Mouse (Mus musculus): ENCODE results near the gene Vhl. TPM values are rescaled to one million over a fixed set of nuclear protein-coding genes. Genes with fewer than 3 reads are reported as not detected.

Vhl gene
- polyA plus RNA-seq, 1 experiment from 2014 or later, result 29.5 TPM

DNA sequence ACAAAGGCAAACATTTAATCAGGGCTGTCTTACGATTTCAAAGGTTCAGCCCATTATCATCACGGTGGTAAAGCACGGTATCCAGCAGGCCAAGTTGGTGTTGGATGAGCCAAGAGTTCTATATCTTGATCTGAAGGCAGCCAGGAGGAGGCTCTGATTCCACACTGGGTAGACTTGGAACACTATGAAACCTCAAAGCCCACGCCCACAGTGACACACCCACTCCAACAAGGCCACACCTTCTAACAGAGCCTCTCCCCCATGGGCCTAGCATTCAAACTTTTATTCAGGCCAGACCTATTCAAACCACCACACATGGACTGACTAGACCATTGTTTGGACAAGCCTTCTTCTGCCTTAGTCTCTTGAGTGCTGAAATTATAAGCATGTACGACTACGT lies 20.9 kb upstream of the Vhl start:
- H3K27me3 ChIP-seq, result no peaks in the 10 kb centered on the region
- CTCF ChIA-PET, result no interaction called here
- TF ChIP-seq CTCF (IDR thresholded peaks at IDR 0.05), result no peak
- ATAC-seq (no peak), DNase-seq (ENCODE audit: low read depth, low spot score) (no peak)
- POLR2A ChIA-PET, result no interaction called here
- in situ Hi-C loops (cut with MboI; ENCODE audit: low pct_unique_long_range_greater_than_20kb), result no loop called here

DNA sequence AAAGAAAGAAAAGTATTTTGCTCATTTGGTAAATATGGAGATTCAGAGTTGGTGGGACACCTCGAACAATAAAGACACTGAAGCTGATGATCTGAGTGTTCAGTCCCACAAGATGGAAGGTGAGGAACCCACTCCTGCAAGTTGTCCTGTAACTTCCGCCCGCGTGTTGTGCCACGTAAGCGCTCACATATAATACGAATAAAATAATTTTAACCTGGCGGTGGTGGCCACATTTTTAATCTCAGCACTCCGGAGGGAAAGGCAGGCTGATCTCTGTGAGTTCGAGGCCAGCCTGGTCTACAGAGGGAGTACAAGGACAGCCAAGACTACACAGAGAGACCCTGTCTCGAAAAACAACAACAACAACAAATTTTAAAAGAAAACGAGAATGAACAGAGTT lies 19.8 kb upstream of the Vhl start:
- in situ Hi-C loops (cut with MboI; ENCODE audit: low pct_unique_long_range_greater_than_20kb), result no loop called here
- ATAC-seq (no peak), DNase-seq (ENCODE audit: low read depth, low spot score) (no peak)
- TF ChIP-seq CTCF (IDR thresholded peaks at IDR 0.05), result no peak
- POLR2A ChIA-PET, result no interaction called here
- CTCF ChIA-PET, result interaction anchor here (0.8 to 0.9 kb wide), 2 partner anchors 11 to 66 kb away, joined by 3 to 5 read pairs; no protein-coding TSS in a partner anchor
- H3K27me3 ChIP-seq, result no peaks in the 10 kb centered on the region

DNA sequence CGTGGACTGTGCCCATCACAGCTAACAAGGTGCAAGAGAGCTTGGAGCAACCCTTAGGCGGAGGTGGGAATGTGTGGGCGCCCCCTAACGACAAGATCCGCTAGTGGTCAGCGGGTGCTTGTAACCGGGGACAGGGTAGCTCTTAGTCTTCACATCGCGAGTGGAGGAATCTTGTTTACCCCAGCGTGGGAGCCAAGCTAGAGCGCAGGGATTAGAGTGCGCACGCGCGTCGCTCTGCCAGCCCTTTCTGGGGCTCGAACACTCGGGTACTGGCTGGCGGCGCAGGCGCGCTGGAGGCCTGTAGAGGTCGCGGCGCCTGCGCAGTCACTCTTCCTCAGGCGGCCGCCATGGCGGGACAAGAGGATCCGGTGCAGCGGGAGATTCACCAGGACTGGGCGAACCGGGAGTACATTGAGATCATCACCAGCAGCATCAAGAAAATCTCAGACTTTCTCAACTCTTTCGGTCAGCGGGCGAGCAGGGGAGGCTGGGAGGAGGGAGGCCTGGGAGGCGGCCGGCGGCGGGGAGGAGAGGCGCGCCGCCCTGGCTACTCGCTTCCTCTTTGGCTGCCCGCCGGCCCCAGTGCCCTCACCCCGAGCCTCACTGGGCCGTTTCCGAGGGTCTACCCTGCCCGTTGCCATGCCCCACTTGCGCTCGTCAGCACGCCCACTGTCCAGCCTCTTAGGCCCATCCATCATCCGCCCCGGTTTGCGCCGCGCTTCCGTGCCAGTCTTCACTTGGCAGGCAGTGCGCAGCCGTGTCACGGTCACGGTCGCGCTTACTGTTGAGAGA lies 19.1 kb upstream of the Vhl start, which contains the start of gene Brk1:
Brk1 (plus strand) TSS at position 341 of the 792 bp plus-strand sequence.
- in situ Hi-C loops (cut with MboI; ENCODE audit: low pct_unique_long_range_greater_than_20kb), result no loop called here
- H3K27me3 ChIP-seq, result no peaks in the 10 kb centered on the region
- DNase-seq (ENCODE audit: low read depth, low spot score) (no peak), ATAC-seq (peak; percentile 58)
- TF ChIP-seq CTCF (IDR thresholded peaks at IDR 0.05), result peak; percentile 63
- CTCF ChIA-PET, result interaction anchor here (0.8 to 0.9 kb wide), 2 partner anchors 11 to 67 kb away, joined by 3 to 5 read pairs; no protein-coding TSS in a partner anchor
- POLR2A ChIA-PET, result no interaction called here

DNA sequence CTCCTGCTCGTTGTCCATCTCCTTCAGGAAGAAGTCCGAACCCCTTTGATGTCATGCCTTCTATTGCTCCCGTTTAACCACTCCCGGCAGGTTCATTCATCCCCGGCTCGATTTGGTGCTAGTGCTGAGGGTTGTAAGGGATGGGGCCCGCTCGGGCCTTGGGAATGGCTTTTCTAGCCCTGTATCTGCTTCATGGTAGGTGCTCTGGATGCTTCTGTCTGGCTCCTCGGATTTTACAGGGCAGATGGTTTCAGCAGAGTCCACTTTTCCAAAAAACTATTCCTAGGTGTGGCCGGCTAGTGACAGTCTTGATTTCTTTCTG lies 18.6 kb upstream of the Vhl start:
- POLR2A ChIA-PET, result no interaction called here
- ATAC-seq (peak; percentile 19), DNase-seq (ENCODE audit: low read depth, low spot score) (no peak)
- no peak for TF ChIP-seq CTCF (IDR thresholded peaks at IDR 0.05)
- in situ Hi-C loops (cut with MboI; ENCODE audit: low pct_unique_long_range_greater_than_20kb), result no loop called here
- H3K27me3 ChIP-seq, result no peaks in the 10 kb centered on the region
- CTCF ChIA-PET, result no interaction called here

DNA sequence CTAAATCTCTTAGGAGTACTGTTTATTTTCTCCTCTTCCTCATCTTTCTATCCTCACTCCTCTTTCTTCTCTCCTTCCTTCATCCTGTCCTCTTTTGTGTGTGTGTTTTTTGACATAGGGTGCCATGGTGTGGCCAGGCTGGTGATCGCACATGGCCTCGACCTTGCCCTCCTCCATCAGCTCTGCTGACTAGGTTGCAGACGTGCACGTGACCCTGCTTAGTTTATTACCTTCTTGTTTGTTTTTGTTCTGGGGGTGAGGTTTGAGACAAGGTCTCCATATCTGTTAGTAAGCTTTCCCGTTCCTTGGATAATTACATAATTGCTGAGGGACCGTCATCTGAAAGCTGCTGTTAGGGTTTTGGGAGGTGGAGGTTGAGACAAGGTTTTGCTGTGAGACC lies 14.9 kb upstream of the Vhl start:
- in situ Hi-C loops (cut with MboI; ENCODE audit: low pct_unique_long_range_greater_than_20kb), result no loop called here
- ATAC-seq, result no peak
- ChIA-PET CTCF (interaction anchor here (1.0 to 1.3 kb wide), 3 partner anchors 9 to 86 kb away, joined by 3 to 4 read pairs (median 4); no protein-coding TSS in a partner anchor), POLR2A (no interaction called here)
- no peak for DNase-seq (ENCODE audit: low read depth, low spot score)
- no peaks in the 10 kb centered on the region for H3K27me3 ChIP-seq
- TF ChIP-seq CTCF (IDR thresholded peaks at IDR 0.05), result no peak

DNA sequence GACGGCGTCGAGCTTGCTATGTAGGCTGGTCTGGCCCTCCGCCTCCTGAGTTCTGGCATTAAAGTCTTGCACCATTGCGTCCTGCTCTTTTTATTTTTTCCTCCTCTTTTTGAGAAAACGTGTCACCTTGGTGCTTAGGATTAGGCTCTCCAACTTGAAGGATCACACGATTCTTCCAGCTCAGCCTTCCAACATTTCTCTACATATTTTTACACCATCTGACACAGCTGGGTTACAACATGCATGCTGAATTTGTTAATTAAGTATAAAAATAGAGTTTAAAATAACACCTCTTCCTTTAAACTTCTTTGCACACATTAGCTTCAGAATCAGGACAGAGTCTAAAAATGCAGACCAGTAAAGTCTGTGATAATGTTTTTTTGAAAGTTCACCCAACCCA lies 14.5 kb upstream of the Vhl start:
- H3K27me3 ChIP-seq, result no peaks in the 10 kb centered on the region
- CTCF ChIA-PET, result interaction anchor here (1.0 to 1.3 kb wide), 3 partner anchors 9 to 86 kb away, joined by 3 to 4 read pairs (median 4); no protein-coding TSS in a partner anchor
- DNase-seq (ENCODE audit: low read depth, low spot score), result no peak
- no peak for TF ChIP-seq CTCF (IDR thresholded peaks at IDR 0.05)
- in situ Hi-C loops (cut with MboI; ENCODE audit: low pct_unique_long_range_greater_than_20kb), result no loop called here
- POLR2A ChIA-PET, result no interaction called here
- no peak for ATAC-seq

DNA sequence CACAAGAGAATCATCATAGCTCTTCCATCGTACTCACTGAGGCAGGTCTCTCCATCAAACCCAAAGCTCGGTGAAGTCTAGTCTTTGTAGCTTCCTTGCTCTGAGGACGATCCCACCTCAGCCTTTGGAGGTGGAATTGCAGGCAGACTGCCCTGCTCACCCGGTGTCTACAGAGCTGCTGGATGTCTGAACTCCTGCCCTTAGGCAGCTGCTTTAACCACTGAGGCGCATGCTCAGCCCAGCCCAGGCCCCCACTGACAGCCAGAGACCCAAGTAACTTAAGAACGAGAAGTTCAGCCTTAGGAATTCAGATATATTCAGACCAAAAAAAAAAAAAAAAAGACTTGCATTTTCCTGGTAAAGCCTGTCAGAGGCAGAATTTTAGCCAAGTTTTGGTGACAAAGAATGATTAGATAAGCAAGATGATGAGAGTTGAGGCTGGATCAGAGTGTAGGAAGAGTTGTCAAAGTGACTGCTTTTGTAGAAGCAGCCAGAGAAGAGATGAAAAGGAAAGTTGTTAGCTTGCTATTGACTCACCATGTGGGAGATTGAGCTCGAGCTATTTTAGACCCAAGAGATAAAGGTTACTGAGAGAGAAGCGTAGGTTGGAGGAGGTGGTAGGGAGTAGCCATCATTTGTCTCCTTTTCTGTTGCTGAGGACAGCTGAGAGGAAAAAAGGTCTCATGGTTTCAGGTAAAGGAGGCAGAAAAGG lies 11.3 kb upstream of the Vhl start:
- ChIA-PET POLR2A (no interaction called here), CTCF (interaction anchor here (0.7 to 1.3 kb wide), 4 partner anchors 8 to 20 kb away, joined by 3 to 5 read pairs (median 3); partner anchors contain the start of gene Vhl)
- DNase-seq (ENCODE audit: low read depth, low spot score) (no peak), ATAC-seq (no peak)
- in situ Hi-C loops (cut with MboI; ENCODE audit: low pct_unique_long_range_greater_than_20kb), result no loop called here
- no peaks in the 10 kb centered on the region for H3K27me3 ChIP-seq
- no peak for TF ChIP-seq CTCF (IDR thresholded peaks at IDR 0.05)

DNA sequence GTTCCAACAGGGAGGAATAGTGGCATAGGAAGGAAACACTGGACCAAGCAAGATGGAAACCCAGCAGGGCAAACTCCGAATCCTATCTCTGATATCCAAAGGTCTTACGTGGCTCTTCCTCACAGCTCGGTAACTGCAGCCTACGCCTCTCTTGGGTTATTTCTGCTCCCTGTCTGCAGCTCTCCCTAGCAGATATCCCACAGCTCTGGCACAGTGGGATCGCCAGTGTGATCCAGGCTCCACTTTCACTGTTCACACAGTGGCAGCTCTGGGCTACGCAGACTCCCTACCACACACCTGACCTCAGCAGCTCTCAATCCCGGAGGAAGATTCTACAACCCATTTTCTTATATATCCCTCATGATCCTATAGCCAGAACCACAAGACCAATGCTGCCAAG lies 9.6 kb upstream of the Vhl start:
- CTCF ChIA-PET, result no interaction called here
- in situ Hi-C loops (cut with MboI; ENCODE audit: low pct_unique_long_range_greater_than_20kb), result no loop called here
- no peak for TF ChIP-seq CTCF (IDR thresholded peaks at IDR 0.05)
- no peaks in the 10 kb centered on the region for H3K27me3 ChIP-seq
- ATAC-seq (no peak), DNase-seq (ENCODE audit: low read depth, low spot score) (no peak)
- POLR2A ChIA-PET, result no interaction called here

DNA sequence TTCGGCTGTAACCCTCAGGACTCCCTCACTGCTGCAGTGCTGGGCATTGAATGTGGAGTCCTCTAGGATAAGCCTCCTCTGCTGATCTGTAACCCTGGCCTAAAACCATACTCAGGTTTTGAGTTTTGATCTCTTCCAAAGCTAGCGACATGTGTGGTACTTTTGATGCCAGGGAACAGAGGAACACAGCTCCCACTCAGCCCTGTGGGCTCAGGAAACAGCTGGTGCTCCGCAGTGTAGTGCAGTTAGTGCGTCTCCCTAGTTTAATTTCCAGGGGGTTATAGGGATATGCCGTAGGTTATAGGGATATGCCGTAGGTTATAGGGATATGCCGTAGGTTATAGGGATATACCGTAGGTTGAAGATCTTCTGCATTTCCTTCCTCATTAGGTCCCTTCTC lies 8.8 kb upstream of the Vhl start:
- no peak for TF ChIP-seq CTCF (IDR thresholded peaks at IDR 0.05)
- in situ Hi-C loops (cut with MboI; ENCODE audit: low pct_unique_long_range_greater_than_20kb), result no loop called here
- DNase-seq (ENCODE audit: low read depth, low spot score) (no peak), ATAC-seq (no peak)
- no peaks in the 10 kb centered on the region for H3K27me3 ChIP-seq
- POLR2A ChIA-PET, result no interaction called here
- CTCF ChIA-PET, result interaction anchor here (1.0 kb wide), 1 partner anchor 25 kb away, joined by 3 read pairs; no protein-coding TSS in a partner anchor

DNA sequence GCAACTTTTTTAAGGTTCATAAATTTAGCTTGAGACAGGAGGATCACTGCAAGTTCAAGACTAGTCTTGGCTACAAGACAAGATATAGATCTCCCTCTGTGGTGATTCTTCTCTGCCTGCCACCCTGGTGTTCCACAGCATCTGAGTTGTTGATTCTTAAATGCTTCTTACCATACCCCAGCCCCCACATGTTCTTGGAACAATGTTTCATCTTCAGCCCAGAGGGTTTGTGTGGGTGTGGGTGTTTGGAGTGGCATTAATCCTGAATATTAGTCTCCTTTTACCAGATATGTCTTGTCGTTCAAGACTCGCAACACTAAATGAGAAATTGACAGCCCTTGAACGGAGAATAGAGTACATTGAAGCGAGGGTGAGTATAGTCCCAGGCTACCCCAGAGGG lies 8.3 kb upstream of the Vhl start:
- ATAC-seq (no peak), DNase-seq (ENCODE audit: low read depth, low spot score) (no peak)
- no peaks in the 10 kb centered on the region for H3K27me3 ChIP-seq
- no peak for TF ChIP-seq CTCF (IDR thresholded peaks at IDR 0.05)
- in situ Hi-C loops (cut with MboI; ENCODE audit: low pct_unique_long_range_greater_than_20kb), result no loop called here
- ChIA-PET POLR2A (no interaction called here), CTCF (interaction anchor here (1.0 kb wide), 1 partner anchor 25 kb away, joined by 3 read pairs; no protein-coding TSS in a partner anchor)

DNA sequence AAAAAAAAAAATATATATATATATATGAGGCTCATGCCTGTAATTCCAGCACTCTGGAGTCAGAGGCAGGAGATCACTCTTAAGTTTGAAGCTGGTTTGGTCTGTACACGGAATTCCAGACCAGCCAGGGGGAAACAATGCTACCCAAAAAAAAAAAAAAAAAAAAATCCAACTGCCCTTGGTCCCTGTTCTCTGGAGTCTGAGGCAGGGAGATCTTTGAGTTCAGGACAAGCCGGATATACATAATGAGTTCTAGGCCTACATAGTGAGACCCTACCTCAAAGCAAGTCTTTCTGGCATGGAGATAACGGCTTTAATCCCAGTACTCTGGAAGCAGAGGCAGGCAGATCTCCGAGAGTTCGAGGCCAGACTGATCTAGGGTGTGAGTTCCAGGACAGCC lies 373 bp upstream of the Vhl start:
- no peak for TF ChIP-seq CTCF (IDR thresholded peaks at IDR 0.05)
- DNase-seq (ENCODE audit: low read depth, low spot score) (no peak), ATAC-seq (no peak)
- POLR2A ChIA-PET, result no interaction called here
- no peaks in the 10 kb centered on the region for H3K27me3 ChIP-seq
- CTCF ChIA-PET, result interaction anchor here (1.8 to 1.9 kb wide), 2 partner anchors 12 to 15 kb away, joined by 3 to 4 read pairs; partner anchors contain the start of gene Irak2
- in situ Hi-C loops (cut with MboI; ENCODE audit: low pct_unique_long_range_greater_than_20kb), result no loop called here
